Mouse (Mus musculus) kidney, postnatal 0 days (tissue): Measurements from ENCODE around the gene Fezf1. TPM values are rescaled to one million over a fixed set of nuclear protein-coding genes. Genes with fewer than 3 reads are reported as not detected.
A peak's percentile ranks its signal among the peaks of the same experiment; 100 is the strongest.

ENCODE experiments used
- ATAC-seq: fragments of 200-750 bp; cut with Nextera tagmentation; replicated peaks from 2 replicates; pipeline ENCODE4 v1.8.0; 2017; ENCODE audit warnings: low read depth, moderate number of reproducible peaks, moderate TSS enrichment, moderate library complexity; ENCODE audit not compliant: low FRiP score
- DNase-seq: peaks from one replicate; pipeline ENCODE4 v3.0.0-alpha.2; 2016; ENCODE audit warnings: low spot score
- H3K27ac ChIP-seq: fragments of 300-500 bp; sonication (generic); 2 replicates; pipeline ENCODE4 v1.5.1; 2014; ENCODE audit warnings: mild to moderate bottlenecking
- H3K27me3 ChIP-seq: fragments of 300-500 bp; sonication (generic); 2 replicates; pipeline ENCODE4 v1.6.1; 2014; ENCODE audit warnings: low read length, mixed read lengths; ENCODE audit not compliant: insufficient read depth
- H3K36me3 ChIP-seq: fragments of 300-500 bp; sonication (generic); 2 replicates; pipeline ENCODE4 v1.6.1; 2014; ENCODE audit warnings: low read length, mixed read lengths; ENCODE audit not compliant: insufficient read depth
- H3K4me1 ChIP-seq: fragments of 300-500 bp; sonication (generic); replicated peaks from 2 replicates; pipeline ENCODE4 v1.6.1; 2014; ENCODE audit warnings: antibody characterized with exemption, low read length, mixed read lengths; ENCODE audit not compliant: insufficient read depth
- H3K4me2 ChIP-seq: fragments of 300-500 bp; sonication (generic); 2 replicates; pipeline ENCODE4 v1.6.1; 2014; ENCODE audit warnings: mild to moderate bottlenecking, low read length, moderate library complexity, mixed read lengths
- H3K4me3 ChIP-seq: fragments of 300-500 bp; sonication (generic); replicated peaks from 2 replicates; pipeline ENCODE4 v1.5.1; 2014; ENCODE audit warnings: low read depth, low read length
- H3K9ac ChIP-seq: fragments of 300-500 bp; sonication (generic); 2 replicates; pipeline ENCODE4 v1.6.1; 2014; ENCODE audit warnings: low read depth, low read length
- H3K9me3 ChIP-seq: fragments of 300-500 bp; sonication (generic); replicated peaks from 2 replicates; pipeline ENCODE4 v1.6.1; 2016; ENCODE audit warnings: low read length, inconsistent platforms, mixed read lengths
- CTCF ChIP-seq: IDR thresholded peaks from 2 replicates; pipeline ENCODE4 v1.5.1; 2016; ENCODE audit warnings: antibody characterized with exemption, low read depth, mild to moderate bottlenecking, moderate library complexity
- WGBS: fragments of 180-500 bp; shearing (Covaris S2); extraction: QIAGEN DNeasy Blood & Tissue Kit; methylation state at CpG from one replicate; pipeline ENCODE4 v1.1.7; 2014; 5-methylcytosine and 5-hydroxymethylcytosine counted together
- polyA plus RNA-seq: library from polyadenylated mRNA; unstranded; fragments of >200 nt; fragmentation: Nextera tagmentation; extraction: Ambion mirVana; gene quantifications from 2 replicates; pipeline ENCODE4 v1.2.1, GENCODE M21; 2015

The Fezf1 gene
- polyA plus RNA-seq, 1 experiment from 2014 or later: not detected

GRCm38 (mm10) chr6:23243821-23244760, 4.1 kb downstream of the Fezf1 start:
- Histone ChIP-seq H3K27me3 (peaks cover 75% of the 10 kb centered on the region), H3K4me2 (no peak overlapping the region), H3K27ac (no peak overlapping the region), H3K9me3 (no peaks in the 10 kb centered on the region), H3K36me3 (no peaks in the 10 kb centered on the region), H3K4me1 (peaks cover 9% of the 10 kb centered on the region; the same call in 1 of the 2 replicates), H3K4me3 (no peak overlapping the region), H3K9ac (no peak overlapping the region)
- no peak for DNase-seq
- WGBS: 1% methylated on average over 15 of the region's 15 CpGs
- ATAC-seq: no peak
- TF ChIP-seq CTCF: no peak

- Histone ChIP-seq H3K27me3 (no peaks in the 10 kb centered on the region), H3K9me3 (no peaks in the 10 kb centered on the region), H3K36me3 (no peaks in the 10 kb centered on the region), H3K27ac (no peak overlapping the region), H3K4me1 (no peaks in the 10 kb centered on the region), H3K4me3 (no peak overlapping the region), H3K9ac (no peak overlapping the region), H3K4me2 (no peak overlapping the region)
- 56% methylated on average over 3 of the region's 3 CpGs for WGBS
- no peak for TF ChIP-seq CTCF
- no peak for ATAC-seq
- no peak for DNase-seq
Observed at GRCm38 (mm10) chr6:23211499-23211898, 36.7 kb downstream of the Fezf1 start.

GRCm38 (mm10) chr6:23207791-23208190, 40.4 kb downstream of the Fezf1 start:
- no peak overlapping the region for H3K27ac ChIP-seq
- H3K4me1 ChIP-seq: no peaks in the 10 kb centered on the region
- H3K9me3 ChIP-seq: no peaks in the 10 kb centered on the region
- peak; percentile 5 for DNase-seq
- peak; percentile 41 for TF ChIP-seq CTCF
- no peak overlapping the region for H3K4me3 ChIP-seq
- no peaks in the 10 kb centered on the region for H3K36me3 ChIP-seq
- 62% methylated on average over 4 of the region's 4 CpGs for WGBS
- H3K9ac ChIP-seq: no peak overlapping the region
- H3K27me3 ChIP-seq: no peaks in the 10 kb centered on the region
- H3K4me2 ChIP-seq: no peak overlapping the region
- ATAC-seq: no peak

GRCm38 (mm10) chr6:23202630-23203029, 45.5 kb downstream of the Fezf1 start:
- H3K27me3 ChIP-seq: no peaks in the 10 kb centered on the region
- TF ChIP-seq CTCF: no peak
- H3K36me3 ChIP-seq: no peaks in the 10 kb centered on the region
- 83% methylated on average over 11 of the region's 11 CpGs for WGBS
- H3K4me1 ChIP-seq: no peaks in the 10 kb centered on the region
- H3K9me3 ChIP-seq: no peaks in the 10 kb centered on the region
- DNase-seq (no peak), ATAC-seq (no peak)
- H3K4me2 ChIP-seq: no peak overlapping the region
- no peak overlapping the region for H3K27ac ChIP-seq
- H3K9ac ChIP-seq: no peak overlapping the region
- H3K4me3 ChIP-seq: no peak overlapping the region

Other genes starting within 250 kb of the Fezf1 start
- 1.9 and 2.4 TPM in 2 replicates for gene Aass, start 115.4 kb downstream of the Fezf1 start, polyA plus RNA-seq